Mouse (Mus musculus) sigmoid colon, adult 10 weeks (tissue): Measurements from ENCODE around the gene Kalrn. TPM values are rescaled to one million over a fixed set of nuclear protein-coding genes. Genes with fewer than 3 reads are reported as not detected.

Experiments
- polyA plus RNA-seq: library from polyadenylated mRNA; stranded (reverse); fragments of 350-450 nt; fragmentation: Illumina TruSeq; extraction: RNeasy Lipid Tissue Mini Kit (QIAGEN cat#74804); gene quantifications from one replicate; pipeline ENCODE4 v1.2.3, GENCODE M21; 2014; ENCODE audit warnings: low read depth, low replicate concordance

Kalrn gene
- 18.1 TPM for polyA plus RNA-seq

GRCm38 (mm10) chr16:34573151-34573802 lies at the start of gene Kalrn:
TSS of gene Kalrn (minus strand) at chr16:34573532.

DNA sequence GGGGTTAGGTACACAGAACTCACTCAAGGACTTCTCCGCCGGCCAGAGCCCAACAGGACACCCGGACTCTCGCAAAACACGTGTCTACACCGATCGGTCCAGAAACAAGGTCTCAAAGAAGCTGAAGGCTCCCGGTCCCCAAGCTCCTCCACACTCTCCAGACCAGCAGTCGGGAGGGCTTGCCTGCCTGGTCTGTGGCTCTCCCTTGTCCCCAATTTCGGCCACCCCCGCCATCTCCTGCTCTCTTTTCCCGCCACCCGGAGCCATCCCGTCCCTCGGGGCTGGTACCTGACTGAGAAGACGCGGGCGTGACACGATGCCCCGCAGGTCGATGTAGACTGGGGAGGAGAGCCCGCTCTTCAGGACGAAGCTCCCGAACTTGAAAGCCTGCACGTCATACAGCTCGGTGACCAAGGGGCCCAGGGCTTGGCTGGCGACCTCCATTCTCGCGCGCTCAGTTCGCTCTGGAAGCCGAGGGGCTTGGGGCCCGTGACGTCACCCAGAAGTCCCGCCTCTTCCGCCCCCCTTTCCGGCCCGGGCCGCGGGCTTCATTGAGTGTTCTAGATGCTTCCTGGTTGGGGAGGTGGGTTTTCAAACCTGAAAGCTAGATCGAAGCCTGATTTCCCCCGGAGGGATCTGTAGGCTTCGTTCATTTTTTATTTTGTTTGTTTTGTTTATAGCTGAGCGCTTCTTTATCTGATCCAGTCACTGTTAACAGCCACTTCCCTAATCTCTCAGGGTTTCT lies 606.6 kb downstream of the Kalrn start, which contains the start of gene Umps:
TSS of gene Umps (minus strand) at position 501 of the 745 bp plus-strand sequence.

Other genes with a start within 250 kb of the Kalrn start
- not detected for gene Ropn1, start 76.4 kb upstream of the Kalrn start, polyA plus RNA-seq
- gene Ccdc14, start 117.1 kb upstream of the Kalrn start, polyA plus RNA-seq: 7.0 TPM
- 213 TPM for gene Mylk, start 171.7 kb upstream of the Kalrn start, polyA plus RNA-seq